Mouse (Mus musculus): Measurements from ENCODE around the gene Vipr2. TPM values are rescaled to one million over a fixed set of nuclear protein-coding genes. Genes with fewer than 3 reads are reported as not detected.

Vipr2 gene
- polyA plus RNA-seq, 1 experiment from 2014 or later: 1.8 TPM

- no peak for DNase-seq (ENCODE audit: low spot score)
- 70% methylated on average over 5 of the region's 5 CpGs for WGBS
- H3K4me1 ChIP-seq: no peaks in the 10 kb centered on the region
These were observed 67.7 kb downstream of the Vipr2 start for GRCm38 (mm10) chr12:116145246-116145645.

GRCm38 (mm10) chr12:116145686-116146085 lies 68.2 kb downstream of the Vipr2 start:
- Histone ChIP-seq H3K9me3 (replicated peaks) (no peaks in the 10 kb centered on the region), H3K27ac (no peak overlapping the region), H3K4me3 (no peak overlapping the region), H3K36me3 (no peaks in the 10 kb centered on the region), H3K4me1 (no peaks in the 10 kb centered on the region), H3K27me3 (ENCODE audit: low read depth, poor library complexity, severe bottlenecking) (no peaks in the 10 kb centered on the region)
- WGBS: 90% methylated on average over 1 of the region's 1 CpGs
- no peak for DNase-seq (ENCODE audit: low spot score)

More at GRCm38 (mm10) chr12:116145246-116145645, 67.7 kb downstream of the Vipr2 start:
- H3K27ac ChIP-seq: no peak overlapping the region
- no peak overlapping the region for H3K4me3 ChIP-seq
- no peaks in the 10 kb centered on the region for H3K27me3 ChIP-seq (ENCODE audit: low read depth, poor library complexity, severe bottlenecking)
- no peaks in the 10 kb centered on the region for H3K9me3 ChIP-seq (replicated peaks)
- no peaks in the 10 kb centered on the region for H3K36me3 ChIP-seq

GRCm38 (mm10) chr12:116146996-116147634 lies 69.6 kb downstream of the Vipr2 start:
- Histone ChIP-seq H3K27me3 (ENCODE audit: low read depth, poor library complexity, severe bottlenecking) (no peaks in the 10 kb centered on the region), H3K9me3 (replicated peaks) (no peaks in the 10 kb centered on the region), H3K4me3 (no peak overlapping the region), H3K4me1 (no peaks in the 10 kb centered on the region), H3K27ac (no peak overlapping the region), H3K36me3 (no peaks in the 10 kb centered on the region)
- no peak for DNase-seq (ENCODE audit: low spot score)
- 60% methylated on average over 8 of the region's 8 CpGs for WGBS

GRCm38 (mm10) chr12:116152866-116153428 lies 75.4 kb downstream of the Vipr2 start:
- H3K27me3 ChIP-seq (ENCODE audit: low read depth, poor library complexity, severe bottlenecking): no peaks in the 10 kb centered on the region
- no peaks in the 10 kb centered on the region for H3K36me3 ChIP-seq
- H3K4me1 ChIP-seq: no peaks in the 10 kb centered on the region
- no peak overlapping the region for H3K4me3 ChIP-seq
- no peak for DNase-seq (ENCODE audit: low spot score)
- no peak overlapping the region for H3K27ac ChIP-seq
- H3K9me3 ChIP-seq (replicated peaks): no peaks in the 10 kb centered on the region
- WGBS: 92% methylated on average over 9 of the region's 9 CpGs

DNA sequence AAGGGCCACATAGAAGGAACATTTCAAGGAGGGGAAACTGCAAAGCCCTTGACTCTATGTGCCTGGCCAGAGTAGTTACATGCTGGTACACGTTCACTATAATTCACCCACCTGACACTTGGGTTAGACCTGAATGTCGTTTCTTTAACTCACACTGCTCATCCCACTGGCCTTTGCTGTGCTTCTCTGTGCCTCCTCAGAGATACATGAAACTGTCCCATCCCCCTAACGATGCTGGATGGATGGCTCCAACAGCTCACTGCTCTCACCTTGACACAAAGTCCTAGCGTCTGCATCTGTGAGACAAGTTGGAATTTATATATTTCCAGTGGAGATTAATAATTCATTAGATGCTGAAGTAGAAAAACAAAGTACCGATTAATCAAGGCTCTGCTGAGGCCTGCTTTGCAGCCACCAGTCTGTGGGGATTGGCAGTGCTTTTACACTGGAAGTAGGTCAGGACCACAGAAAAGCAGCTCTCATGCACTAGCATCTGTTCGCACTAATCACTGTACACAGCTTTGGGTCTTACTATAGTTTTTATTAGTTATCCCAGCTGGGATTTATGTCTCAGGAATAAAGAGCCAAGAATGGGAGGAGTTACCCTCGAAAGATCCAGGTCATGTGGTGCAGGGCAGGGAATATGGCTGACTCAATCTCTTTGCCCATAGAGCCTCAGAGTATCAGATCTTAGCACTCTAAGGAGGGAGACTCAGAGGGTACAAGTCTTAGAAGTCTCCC lies 79.4 kb downstream of the Vipr2 start:
- Histone ChIP-seq H3K27ac (no peak overlapping the region), H3K27me3 (ENCODE audit: low read depth, poor library complexity, severe bottlenecking) (no peaks in the 10 kb centered on the region), H3K36me3 (no peaks in the 10 kb centered on the region), H3K4me3 (no peak overlapping the region), H3K9me3 (replicated peaks) (no peaks in the 10 kb centered on the region), H3K4me1 (no peaks in the 10 kb centered on the region)
- WGBS: 81% methylated on average over 7 of the region's 7 CpGs
- no peak for DNase-seq (ENCODE audit: low spot score)

GRCm38 (mm10) chr12:116159223-116159622 lies 81.7 kb downstream of the Vipr2 start:
- Histone ChIP-seq H3K27me3 (ENCODE audit: low read depth, poor library complexity, severe bottlenecking) (no peaks in the 10 kb centered on the region), H3K4me3 (no peak overlapping the region), H3K4me1 (no peaks in the 10 kb centered on the region), H3K36me3 (no peaks in the 10 kb centered on the region), H3K27ac (no peak overlapping the region), H3K9me3 (replicated peaks) (no peaks in the 10 kb centered on the region)
- no peak for DNase-seq (ENCODE audit: low spot score)
- WGBS: 87% methylated on average over 5 of the region's 5 CpGs

GRCm38 (mm10) chr12:116159695-116160094 lies 82.2 kb downstream of the Vipr2 start:
- no peak overlapping the region for H3K4me3 ChIP-seq
- H3K36me3 ChIP-seq: no peaks in the 10 kb centered on the region
- DNase-seq (ENCODE audit: low spot score): no peak
- no peaks in the 10 kb centered on the region for H3K9me3 ChIP-seq (replicated peaks)
- no peak overlapping the region for H3K27ac ChIP-seq
- no peaks in the 10 kb centered on the region for H3K27me3 ChIP-seq (ENCODE audit: low read depth, poor library complexity, severe bottlenecking)
- 92% methylated on average over 2 of the region's 2 CpGs for WGBS
- H3K4me1 ChIP-seq: no peaks in the 10 kb centered on the region

DNA sequence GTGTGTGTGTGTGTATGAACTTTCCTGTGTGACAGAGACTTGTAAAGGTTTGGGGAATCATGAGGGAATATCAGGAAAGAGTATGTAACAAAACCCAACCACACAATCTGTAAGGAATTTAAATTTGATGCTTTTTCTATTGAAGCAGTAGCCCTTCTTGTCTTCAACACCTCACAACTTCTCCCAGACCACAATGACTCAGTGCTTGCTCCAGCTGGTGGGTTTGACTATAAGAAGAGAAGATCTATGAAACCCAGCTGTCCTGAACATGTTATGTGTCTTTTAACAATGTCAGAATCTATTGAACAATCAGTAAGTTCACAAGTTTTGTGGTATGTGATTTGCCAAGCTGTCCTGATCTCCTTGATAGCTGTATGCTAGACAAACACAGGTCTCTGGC lies 87.8 kb downstream of the Vipr2 start:
- H3K27ac ChIP-seq: no peak overlapping the region
- no peaks in the 10 kb centered on the region for H3K36me3 ChIP-seq
- H3K27me3 ChIP-seq (ENCODE audit: low read depth, poor library complexity, severe bottlenecking): no peaks in the 10 kb centered on the region
- H3K4me3 ChIP-seq: no peak overlapping the region
- H3K9me3 ChIP-seq (replicated peaks): no peaks in the 10 kb centered on the region
- DNase-seq (ENCODE audit: low spot score): no peak
- H3K4me1 ChIP-seq: no peaks in the 10 kb centered on the region

DNA sequence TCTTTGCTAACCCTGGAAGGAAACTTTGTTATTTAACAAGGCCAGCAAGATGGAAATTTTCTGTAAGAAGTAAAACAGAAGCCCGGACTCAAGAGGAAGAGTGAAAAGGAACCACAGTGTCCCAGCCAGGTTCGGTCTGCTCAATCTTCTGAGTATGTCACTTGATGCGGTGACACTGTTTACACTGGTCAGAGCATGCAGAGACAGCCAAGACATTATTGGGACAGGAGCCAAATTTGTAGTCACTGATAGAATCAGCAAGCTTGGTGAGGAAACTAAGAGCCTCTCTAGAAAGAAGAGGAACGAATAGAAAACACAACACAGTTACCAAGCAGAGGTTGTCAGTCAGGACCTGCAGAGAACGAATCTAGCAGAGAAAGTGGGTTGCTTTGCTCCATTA lies 92.1 kb downstream of the Vipr2 start:
- WGBS: 88% methylated on average over 5 of the region's 5 CpGs
- H3K27me3 ChIP-seq (ENCODE audit: low read depth, poor library complexity, severe bottlenecking): no peaks in the 10 kb centered on the region
- H3K9me3 ChIP-seq (replicated peaks): no peaks in the 10 kb centered on the region
- no peak overlapping the region for H3K4me3 ChIP-seq
- no peak for DNase-seq (ENCODE audit: low spot score)
- H3K4me1 ChIP-seq: no peaks in the 10 kb centered on the region
- H3K27ac ChIP-seq: no peak overlapping the region
- H3K36me3 ChIP-seq: no peaks in the 10 kb centered on the region

GRCm38 (mm10) chr12:116176930-116177329 lies 99.4 kb downstream of the Vipr2 start:
- DNase-seq (ENCODE audit: low spot score): no peak
- H3K4me3 ChIP-seq: no peak overlapping the region
- no peaks in the 10 kb centered on the region for H3K9me3 ChIP-seq (replicated peaks)
- no peaks in the 10 kb centered on the region for H3K4me1 ChIP-seq
- no peaks in the 10 kb centered on the region for H3K36me3 ChIP-seq
- H3K27me3 ChIP-seq (ENCODE audit: low read depth, poor library complexity, severe bottlenecking): no peaks in the 10 kb centered on the region
- H3K27ac ChIP-seq: no peak overlapping the region
- 92% methylated on average over 3 of the region's 3 CpGs for WGBS

- no peak for DNase-seq (ENCODE audit: low spot score)
These were observed 104.0 kb downstream of the Vipr2 start for GRCm38 (mm10) chr12:116181436-116182050.

DNA sequence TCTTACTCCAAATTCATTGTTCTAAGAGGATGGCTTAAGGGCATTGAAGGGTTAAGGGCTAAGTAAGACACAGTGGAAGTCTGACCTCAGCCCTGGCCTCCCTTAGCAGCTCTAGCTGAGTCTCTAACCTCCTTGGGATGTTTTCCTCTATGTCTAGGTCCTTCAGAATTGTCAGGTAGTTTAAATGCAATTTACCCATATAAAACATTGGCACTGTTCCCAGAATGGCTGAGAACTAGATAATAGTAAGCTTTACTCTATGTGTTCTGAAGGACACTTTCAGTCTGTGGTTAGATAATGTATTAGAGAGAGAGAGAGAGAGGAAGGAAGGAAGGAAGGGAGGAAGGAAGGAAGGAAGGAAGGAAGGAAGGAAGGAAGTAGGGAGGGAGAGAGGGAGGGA lies 104.8 kb downstream of the Vipr2 start:
- Histone ChIP-seq H3K27ac (no peak overlapping the region), H3K36me3 (no peaks in the 10 kb centered on the region), H3K4me1 (no peaks in the 10 kb centered on the region), H3K9me3 (replicated peaks) (no peaks in the 10 kb centered on the region), H3K27me3 (ENCODE audit: low read depth, poor library complexity, severe bottlenecking) (no peaks in the 10 kb centered on the region), H3K4me3 (no peak overlapping the region)
- DNase-seq (ENCODE audit: low spot score): no peak

More at GRCm38 (mm10) chr12:116181436-116182050, 104.0 kb downstream of the Vipr2 start:
- Histone ChIP-seq H3K36me3 (no peaks in the 10 kb centered on the region), H3K27ac (no peak overlapping the region), H3K9me3 (replicated peaks) (no peaks in the 10 kb centered on the region), H3K4me3 (no peak overlapping the region), H3K4me1 (no peaks in the 10 kb centered on the region), H3K27me3 (ENCODE audit: low read depth, poor library complexity, severe bottlenecking) (no peaks in the 10 kb centered on the region)
- WGBS: 86% methylated on average over 4 of the region's 4 CpGs
